Mouse (Mus musculus): ENCODE measurements at regions not wholly inside any gene's neighbourhood (a gene's known extent, or its start where the extent isn't known, plus 50 kb on each side); places are given as distances from the start of the nearest gene placed in this dataset.

DNA sequence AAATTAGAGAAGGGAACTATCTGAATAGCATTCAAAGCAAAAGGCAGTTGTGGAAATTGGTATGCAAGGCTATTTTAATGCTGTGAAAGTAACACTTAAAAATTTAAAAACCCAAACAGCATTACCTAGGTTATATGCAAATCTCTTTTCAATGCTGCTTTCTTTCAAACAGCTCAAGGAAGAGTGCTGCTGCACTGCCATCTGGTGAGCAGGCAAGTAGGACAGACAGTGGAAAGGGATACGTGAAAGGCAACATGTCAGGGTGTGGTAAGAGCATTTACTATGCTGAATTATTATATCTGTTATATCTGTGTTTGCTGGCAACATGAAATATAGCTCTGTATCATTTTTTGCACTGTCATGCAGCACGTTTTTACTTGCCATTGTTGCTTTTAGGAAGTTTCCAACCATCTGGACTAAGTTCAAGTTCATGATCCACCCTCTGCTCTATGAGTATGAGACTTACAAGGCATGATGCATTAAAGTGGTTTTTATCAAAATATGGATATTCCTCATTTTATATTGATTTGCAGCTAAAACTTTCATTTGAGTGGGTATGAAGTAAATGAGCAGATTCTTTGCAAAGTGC is 1223.0 kb downstream of the Dnajb9 start:
- no peak for DNase-seq

DNA sequence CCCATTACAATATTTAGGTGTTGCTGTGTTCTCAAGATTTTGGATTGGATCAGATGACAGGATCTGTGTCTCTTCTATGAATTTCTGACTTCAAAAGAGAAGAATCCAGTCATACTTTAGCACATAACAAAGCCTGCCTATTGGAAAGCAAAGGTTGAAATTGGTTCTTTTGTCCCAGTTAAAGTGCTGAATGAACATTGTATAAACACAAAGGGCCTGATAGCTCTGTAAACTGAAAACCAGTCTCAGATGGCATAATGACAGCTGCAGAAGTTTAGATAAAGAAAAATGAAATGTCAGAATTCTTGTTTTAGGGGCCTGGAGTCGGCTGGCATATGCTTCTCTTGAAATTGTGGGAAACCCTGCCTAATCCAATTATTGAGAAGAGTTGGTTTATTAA is 1223.6 kb downstream of the Dnajb9 start:
- DNase-seq = no peak

DNA sequence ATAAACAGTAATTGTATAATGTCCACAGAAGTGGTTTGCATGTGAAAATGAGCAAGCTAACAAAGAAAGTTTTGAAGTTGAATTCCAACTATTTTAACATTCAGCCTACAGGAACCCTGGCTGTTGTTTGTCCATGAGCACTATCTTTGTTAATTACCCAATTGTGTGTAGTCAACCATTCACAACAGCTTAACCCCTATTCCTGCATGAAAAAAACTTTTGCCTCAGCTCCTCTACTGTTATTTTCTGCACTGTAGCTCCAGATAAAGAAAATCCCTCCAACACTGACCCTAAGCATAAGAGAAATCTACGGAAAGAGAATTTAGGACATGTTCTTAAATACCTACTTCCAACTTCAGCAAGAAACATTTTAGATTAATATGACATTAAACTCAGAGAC is 1224.0 kb downstream of the Dnajb9 start:
- no peak for DNase-seq

DNA sequence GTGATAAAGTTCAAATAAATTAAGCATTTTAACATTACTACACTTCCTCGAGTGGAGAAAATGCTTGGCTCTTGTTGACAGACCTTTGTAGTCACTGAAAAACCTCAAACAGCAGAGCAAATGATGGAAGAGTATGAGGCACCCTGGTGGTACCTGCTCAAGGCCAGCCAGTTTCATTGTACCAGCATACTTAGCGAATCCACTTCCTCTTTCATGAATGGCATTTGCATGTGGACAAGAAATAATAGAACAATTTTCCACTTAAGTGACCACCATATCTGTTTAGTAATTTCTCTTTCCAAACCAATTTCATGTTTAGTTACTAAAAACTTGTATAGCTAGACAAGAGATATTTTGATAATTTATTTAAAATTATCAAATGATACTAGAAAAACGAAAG is 1231.3 kb downstream of the Dnajb9 start:
- DNase-seq = no peak

DNA sequence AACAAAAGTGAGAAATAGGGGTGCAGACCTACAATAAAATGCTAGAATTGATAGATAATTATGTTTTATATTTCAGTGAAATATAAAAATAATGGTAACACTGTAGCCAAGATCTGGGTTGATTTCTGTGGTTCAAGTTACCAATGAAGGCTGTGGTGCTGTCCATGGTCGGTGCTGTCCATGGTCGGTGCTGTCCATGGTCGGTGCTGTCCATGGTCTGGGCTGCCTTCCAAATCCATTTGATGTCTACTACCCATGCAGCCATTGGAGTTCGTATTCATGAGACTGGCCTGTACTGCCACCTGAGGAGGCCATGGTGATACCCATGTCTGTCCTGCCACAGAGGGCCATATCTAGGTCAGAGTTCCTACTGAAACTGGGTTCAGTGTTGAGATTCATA is 1237.4 kb downstream of the Dnajb9 start:
- DNase-seq = peak; percentile 5

DNA sequence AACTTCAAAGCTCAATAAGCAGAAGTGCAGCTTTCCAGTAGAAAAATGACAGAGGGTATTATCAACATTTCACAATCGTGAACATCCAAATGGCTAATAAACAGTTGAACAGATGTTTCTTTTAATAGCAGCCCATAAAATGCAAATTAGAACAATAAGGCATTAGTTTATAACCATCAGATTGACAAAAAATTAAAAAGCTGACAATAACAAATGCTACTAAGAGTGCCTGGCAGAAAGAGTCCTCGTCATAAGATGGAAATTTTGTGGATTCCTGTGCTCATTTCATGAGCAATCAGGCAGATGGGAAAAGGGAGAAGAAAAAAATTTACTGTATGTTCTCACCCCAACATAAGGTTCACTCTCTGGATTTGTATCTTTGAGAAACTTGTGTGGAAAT is 1248.6 kb downstream of the Dnajb9 start:
- DNase-seq = no peak

DNA sequence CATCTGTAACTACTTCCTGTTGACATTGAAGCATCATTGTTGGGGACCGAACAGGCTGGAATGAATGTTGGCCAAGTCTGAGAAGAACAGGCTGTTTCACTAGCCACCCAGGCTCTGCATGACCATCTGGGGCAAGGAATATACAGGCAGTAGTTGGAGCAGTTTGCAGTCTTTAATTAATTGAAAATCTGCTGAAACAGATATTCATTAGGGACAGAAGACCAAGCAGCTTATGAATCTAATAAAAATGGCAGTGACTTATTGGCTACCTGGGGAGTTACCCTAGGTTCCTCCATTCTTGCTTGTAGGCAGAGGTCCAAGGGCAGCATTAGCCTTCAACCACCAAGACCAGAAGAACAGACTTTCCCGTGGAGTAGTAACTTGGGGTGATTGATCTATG is 1262.2 kb downstream of the Dnajb9 start:
- DNase-seq = no peak

DNA sequence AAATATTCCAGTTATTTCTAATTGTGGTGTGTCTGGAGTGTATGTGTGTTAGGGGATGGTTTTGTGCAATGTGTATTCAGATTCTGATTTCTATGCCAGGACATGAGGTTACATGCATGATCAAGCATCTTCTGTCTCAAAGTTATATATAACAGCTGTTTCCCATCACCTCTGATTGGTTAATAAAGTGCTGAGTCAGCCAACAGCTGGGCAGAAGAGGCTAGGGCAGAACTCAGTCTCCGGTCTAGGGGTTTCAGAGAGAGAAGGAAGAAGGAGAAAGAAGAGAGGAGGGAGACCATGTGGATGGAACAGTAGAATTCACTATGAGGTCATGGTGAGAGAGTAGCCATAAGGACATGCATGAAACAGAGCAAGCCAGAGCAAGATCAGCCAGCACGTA is 1295.8 kb downstream of the Dnajb9 start:
- DNase-seq = no peak
